Mouse (Mus musculus) regulatory T cell (primary cell): ENCODE data around the gene Arhgap42.

Source experiments
- in situ Hi-C: fragments of 300-600 bp; cut with MboI, MseI; formaldehyde crosslinking; loops from one replicate; pipeline ENCODE4 v1.15.1; 2025; ENCODE audit warnings: high pct_unique_total_duplicates

Gene Arhgap42

GRCm38 (mm10) chr9:9238438-9239391 is at the start of gene Arhgap42:
Arhgap42 (minus strand) TSS chr9:9239101.
- in situ Hi-C loops, result no loop called here

- in situ Hi-C loops, result no loop called here
Measured at GRCm38 (mm10) chr9:9288140-9288539, 49.2 kb upstream of the Arhgap42 start.

- in situ Hi-C loops, result no loop called here
Measured at GRCm38 (mm10) chr9:9269305-9269704, 30.4 kb upstream of the Arhgap42 start.

- in situ Hi-C loops, result no loop called here
Measured at GRCm38 (mm10) chr9:9267606-9268601, 29.0 kb upstream of the Arhgap42 start.

GRCm38 (mm10) chr9:9263543-9263942 is 24.6 kb upstream of the Arhgap42 start:
- in situ Hi-C loops, result no loop called here

GRCm38 (mm10) chr9:9262479-9262878 is 23.6 kb upstream of the Arhgap42 start:
- in situ Hi-C loops, result no loop called here

GRCm38 (mm10) chr9:9254764-9255163 is 15.9 kb upstream of the Arhgap42 start:
- in situ Hi-C loops, result no loop called here

- in situ Hi-C loops, result no loop called here
Measured at GRCm38 (mm10) chr9:9248529-9248928, 9.6 kb upstream of the Arhgap42 start.

GRCm38 (mm10) chr9:9245994-9246393 is 7.1 kb upstream of the Arhgap42 start:
- in situ Hi-C loops, result no loop called here

- in situ Hi-C loops, result no loop called here
Measured at GRCm38 (mm10) chr9:9243834-9244233, 4.9 kb upstream of the Arhgap42 start.

GRCm38 (mm10) chr9:9241202-9241795 is 2.4 kb upstream of the Arhgap42 start:
- in situ Hi-C loops, result no loop called here

GRCm38 (mm10) chr9:9237511-9237910 is 1.4 kb downstream of the Arhgap42 start:
- in situ Hi-C loops, result no loop called here

GRCm38 (mm10) chr9:9229662-9230061 is 9.2 kb downstream of the Arhgap42 start:
- in situ Hi-C loops, result no loop called here

- in situ Hi-C loops, result no loop called here
Measured at GRCm38 (mm10) chr9:9224837-9225236, 14.1 kb downstream of the Arhgap42 start.

- in situ Hi-C loops, result no loop called here
Measured at GRCm38 (mm10) chr9:9223384-9223783, 15.5 kb downstream of the Arhgap42 start.

- in situ Hi-C loops, result no loop called here
Measured at GRCm38 (mm10) chr9:9221950-9222486, 16.9 kb downstream of the Arhgap42 start.

GRCm38 (mm10) chr9:9221185-9221584 is 17.7 kb downstream of the Arhgap42 start:
- in situ Hi-C loops, result no loop called here

- in situ Hi-C loops, result no loop called here
Measured at GRCm38 (mm10) chr9:9218301-9218700, 20.6 kb downstream of the Arhgap42 start.

- in situ Hi-C loops, result no loop called here
Measured at GRCm38 (mm10) chr9:9214849-9215248, 24.1 kb downstream of the Arhgap42 start.

- in situ Hi-C loops, result no loop called here
Measured at GRCm38 (mm10) chr9:9214296-9214695, 24.6 kb downstream of the Arhgap42 start.

GRCm38 (mm10) chr9:9211411-9212087 is 27.4 kb downstream of the Arhgap42 start:
- in situ Hi-C loops, result no loop called here
